Mouse (Mus musculus): ENCODE results near the gene Vmn1r226. TPM values are rescaled to one million over a fixed set of nuclear protein-coding genes. Genes with fewer than 3 reads are reported as not detected.

Vmn1r226 gene
- not detected in 3 replicates for total RNA-seq (2017)

DNA sequence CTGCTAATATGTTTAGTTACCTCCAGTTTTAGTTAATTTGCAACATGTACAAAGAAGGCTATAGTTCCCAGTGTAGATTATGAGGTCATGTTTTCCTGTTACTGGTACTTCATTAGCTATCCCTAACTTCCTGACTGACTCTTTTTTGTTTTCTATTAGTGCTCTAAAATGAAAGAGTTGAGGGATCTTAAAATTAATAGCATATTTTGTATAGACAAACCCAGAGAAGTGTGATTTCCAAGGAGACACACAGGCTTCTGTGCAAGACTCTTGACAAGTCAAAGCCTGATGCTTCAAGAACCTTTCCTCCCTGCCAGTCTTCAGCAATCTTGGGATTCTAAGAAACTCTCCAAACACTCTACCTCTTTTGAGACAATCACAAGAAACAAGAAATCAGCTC lies at the start of gene Vmn1r226:
Gene Vmn1r226 (plus strand): TSS at position 301 of the 400 bp plus-strand sequence.
- no peak for ATAC-seq (replicated peaks; ENCODE audit: insufficient number of reproducible peaks, low FRiP score, low TSS enrichment, poor library complexity, severe bottlenecking)

DNA sequence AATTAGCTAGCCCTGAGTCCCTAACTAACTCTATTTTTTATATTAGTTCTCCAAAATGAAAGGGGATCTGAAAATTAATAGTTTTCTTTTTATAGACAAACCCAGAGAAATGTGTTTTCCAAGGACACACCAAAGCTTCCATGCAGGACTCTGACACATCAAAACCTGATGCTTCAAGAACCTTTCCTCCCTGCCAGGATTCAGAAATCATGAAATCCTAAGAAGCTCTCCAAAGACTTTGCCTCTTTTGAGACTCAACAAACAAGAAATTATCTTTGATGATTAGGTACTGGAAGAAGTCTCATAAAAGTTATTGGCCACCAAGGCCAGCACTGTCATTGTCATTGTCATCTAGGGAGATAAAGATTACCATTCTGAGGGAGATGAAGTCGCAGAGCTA lies 46.9 kb downstream of the Vmn1r226 start, which contains the start of gene Vmn1r227:
Gene Vmn1r227 (plus strand): TSS at position 301 of the 400 bp plus-strand sequence.
- no peak for ATAC-seq (replicated peaks; ENCODE audit: insufficient number of reproducible peaks, low FRiP score, low TSS enrichment, poor library complexity, severe bottlenecking)

Other genes starting within 250 kb of the Vmn1r226 start
- 0.10 TPM in 1 of 3 replicates, not detected in the others for gene Vmn2r108, start 201.5 kb upstream of the Vmn1r226 start, total RNA-seq (2017)
- not detected in 3 replicates for gene Vmn1r225, start 184.7 kb upstream of the Vmn1r226 start, total RNA-seq (2017)
- not detected in 3 replicates for gene Vmn2r109, start 118.1 kb upstream of the Vmn1r226 start, total RNA-seq (2017)
- gene Vmn2r110, start 86.4 kb upstream of the Vmn1r226 start, total RNA-seq (2017) = not detected in 3 replicates
- gene Fpr-rs3, start 58.0 kb upstream of the Vmn1r226 start, total RNA-seq (2017) = not detected in 3 replicates
- gene Vmn1r227, start 47.0 kb downstream of the Vmn1r226 start, total RNA-seq (2017) = not detected in 3 replicates
- gene Vmn1r228, start 103.3 kb downstream of the Vmn1r226 start, total RNA-seq (2017) = 0.95 TPM in 1 of 3 replicates, not detected in the others
- gene Vmn1r229, start 128.7 kb downstream of the Vmn1r226 start, total RNA-seq (2017) = not detected in 3 replicates
- not detected in 3 replicates for gene Vmn1r230, start 157.6 kb downstream of the Vmn1r226 start, total RNA-seq (2017)
- gene Vmn1r231, start 222.2 kb downstream of the Vmn1r226 start, total RNA-seq (2017) = not detected in 3 replicates
- gene Vmn1r232, start 236.9 kb downstream of the Vmn1r226 start, total RNA-seq (2017) = not detected in 3 replicates